In genomic region chr5:124551349-124552093, GRCm38 (mm10) we compare ENCODE assay signal across 9 mouse cellular contexts. TPM values are rescaled to one million over a fixed set of nuclear protein-coding genes. Genes with fewer than 3 reads are reported as not detected.
DNase-seq lines count a peak whose midpoint lies in the region; ATAC-seq and TF ChIP-seq lines count a peak whose summit lies in the region.
"Not testable (repeated sequence)": the region's sequence is repeated elsewhere in the genome, so short reads cannot be mapped to it uniquely, and the experiment has no call there.
"Had no signal": no experiment of that assay in that cellular context is flagged by ENCODE, and none has a peak within 500 bp of the region (broad histone marks: within the 10 kb centered on the region; RNA-seq: fewer than 3 reads in every experiment).

No protein-coding gene starts in this region.

- H3K4me3 ChIP-seq in E14TG2a.4 (replicated peaks; ENCODE audit: low read length) = peak overlapping the region; percentile 100
- not testable (repeated sequence) for H3K4me3 ChIP-seq in forebrain, embryonic 16.5 days (replicated peaks; ENCODE audit: low read length)
- H3K4me3 ChIP-seq in hindbrain, embryonic 13.5 days = peak overlapping the region; percentile 93
- H3K4me3 ChIP-seq in layer of hippocampus, adult 2 months = peak overlapping the region; percentile 87
- H3K4me3 ChIP-seq in liver, postnatal 0 days (ENCODE audit: low read depth, low read length) = peak overlapping the region; percentile 95
- peak overlapping the region; percentile 54 for H3K4me3 ChIP-seq in myocyte
- H3K4me3 ChIP-seq in testis, adult 2 months (ENCODE audit: control insufficient read depth, low read depth, low read length) = peak overlapping the region; percentile 92

- TF ChIP-seq CTCF in E14TG2a.4 (conservative IDR thresholded peaks at IDR 0.05; ENCODE audit: low read length); testis, adult 2 months (IDR thresholded peaks at IDR 0.05; ENCODE audit: control insufficient read depth, insufficient read depth, insufficient replicate concordance, low read depth, low read length): not testable (repeated sequence)
- TF ChIP-seq CTCF in layer of hippocampus, adult 2 months (conservative IDR thresholded peaks at IDR 0.05) = peak; percentile 60
- peak; percentile 21; the same call in 1 of the 2 replicates for TF ChIP-seq CTCF in liver, postnatal 0 days (IDR thresholded peaks at IDR 0.05; ENCODE audit: low read depth)

- not testable (repeated sequence) for H3K9me3 ChIP-seq in E14TG2a.4 (ENCODE audit: low read length); forebrain, embryonic 16.5 days (ENCODE audit: control insufficient read depth, low read length); hindbrain, embryonic 13.5 days; liver, postnatal 0 days (ENCODE audit: low read length)

- peaks cover 31% of the 10 kb centered on the region for H3K4me1 ChIP-seq in E14TG2a.4 (replicated peaks; ENCODE audit: low read depth, low read length)
- H3K4me1 ChIP-seq in forebrain, embryonic 16.5 days (replicated peaks; ENCODE audit: control insufficient read depth, insufficient read depth, low read length) = peaks cover 14% of the 10 kb centered on the region
- H3K4me1 ChIP-seq in hindbrain, embryonic 13.5 days (replicated peaks) = peaks cover 18% of the 10 kb centered on the region
- H3K4me1 ChIP-seq in liver, postnatal 0 days (ENCODE audit: insufficient read depth) = peaks cover 14% of the 10 kb centered on the region
- not testable (repeated sequence) for H3K4me1 ChIP-seq in testis, adult 2 months (ENCODE audit: control insufficient read depth, insufficient read depth, low read length)

- not testable (repeated sequence) for ATAC-seq in forebrain, embryonic 16.5 days; hindbrain, embryonic 13.5 days (ENCODE audit: low FRiP score); liver, postnatal 0 days

- not testable (repeated sequence) for H3K9ac ChIP-seq in forebrain, embryonic 16.5 days (replicated peaks; ENCODE audit: low read depth, low read length)
- peak overlapping the region; percentile 89; the same call in 1 of the 2 replicates for H3K9ac ChIP-seq in hindbrain, embryonic 13.5 days
- H3K9ac ChIP-seq in liver, postnatal 0 days (replicated peaks) = peak overlapping the region; percentile 84

- peak overlapping the region; percentile 26 for H3ac ChIP-seq in myocyte (ENCODE audit: control insufficient read depth, insufficient read length)

- not testable (repeated sequence) for H3K27ac ChIP-seq in forebrain, embryonic 16.5 days (ENCODE audit: low read length)
- peak overlapping the region; percentile 91; the same call in 1 of the 2 replicates for H3K27ac ChIP-seq in hindbrain, embryonic 13.5 days
- peak overlapping the region; percentile 91; the same call in 1 of the 2 replicates for H3K27ac ChIP-seq in layer of hippocampus, adult 2 months
- peak overlapping the region; percentile 82 for H3K27ac ChIP-seq in liver, postnatal 0 days (ENCODE audit: low read depth)
- H3K27ac ChIP-seq in testis, adult 2 months (ENCODE audit: control insufficient read depth, insufficient read depth, low read depth, low read length) = peak overlapping the region; percentile 7

- H3K79me2 ChIP-seq in myocyte (ENCODE audit: control insufficient read depth, insufficient read depth) = not testable (repeated sequence)

- peak overlapping the region; percentile 77 for H3K4me2 ChIP-seq in forebrain, embryonic 16.5 days (ENCODE audit: low read length)
- peak overlapping the region; percentile 80 for H3K4me2 ChIP-seq in hindbrain, embryonic 13.5 days
- peak overlapping the region; percentile 95 for H3K4me2 ChIP-seq in liver, postnatal 0 days (ENCODE audit: low read depth, low read length)
- H3K4me2 ChIP-seq in myocyte (ENCODE audit: low read depth) = peak overlapping the region; percentile 86

- WGBS in forebrain, embryonic 16.5 days = 40% methylated on average over 5 of the region's 5 CpGs
- WGBS in hindbrain, embryonic 13.5 days = 39% methylated on average over 5 of the region's 5 CpGs
- 31% methylated on average over 5 of the region's 5 CpGs for WGBS in liver, postnatal 0 days (ENCODE audit: insufficient replicate concordance)

- H3K36me3 ChIP-seq in E14TG2a.4 (ENCODE audit: insufficient read depth, low read length) (peaks cover 53% of the 10 kb centered on the region), myocyte (ENCODE audit: control insufficient read depth, insufficient read depth) (peaks cover 24% of the 10 kb centered on the region)
- H3K36me3 ChIP-seq in forebrain, embryonic 16.5 days (ENCODE audit: control insufficient read depth, insufficient read depth); testis, adult 2 months (ENCODE audit: control insufficient read depth, insufficient read depth, low read length): not testable (repeated sequence)
- peaks cover 48% of the 10 kb centered on the region for H3K36me3 ChIP-seq in hindbrain, embryonic 13.5 days
- peaks cover 26% of the 10 kb centered on the region for H3K36me3 ChIP-seq in liver, postnatal 0 days (replicated peaks; ENCODE audit: insufficient read depth, low read length)

- peak; percentile 34 for DNase-seq in embryo, embryonic 11 days
- not testable (repeated sequence) for DNase-seq in layer of hippocampus, adult 2 months (ENCODE audit: low spot score in 2 of 2); liver, postnatal 0 days

- not testable (repeated sequence) for TF ChIP-seq EP300 in liver, postnatal 0 days (IDR thresholded peaks at IDR 0.05; ENCODE audit: low read depth)

- TF ChIP-seq POLR2A in myocyte (IDR thresholded peaks at IDR 0.05; ENCODE audit: insufficient read length, low read depth); testis, adult 2 months (IDR thresholded peaks at IDR 0.05; ENCODE audit: control insufficient read depth, low read depth, low read length): not testable (repeated sequence)

- H3K27me3 ChIP-seq in E14TG2a.4 (ENCODE audit: insufficient read depth, low read length); forebrain, embryonic 16.5 days (replicated peaks; ENCODE audit: control insufficient read depth, insufficient read depth, low read length); hindbrain, embryonic 13.5 days; liver, postnatal 0 days (ENCODE audit: insufficient read depth, low read length); myocyte (ENCODE audit: control insufficient read depth, insufficient read depth, insufficient read length); testis, adult 2 months (ENCODE audit: control insufficient read depth, insufficient read depth, low read length): not testable (repeated sequence)

RNA-seq across cellular contexts. Expression of gene Ddx55, which starts 1.1 kb away (rescaled TPM):
- 21.9 and 30.5 TPM in 2 replicates for polyA plus RNA-seq in forebrain, embryonic 16.5 days (2015; fragmentation: Nextera tagmentation; extraction: Ambion mirVana)
- 26.4 and 27.5 TPM in 2 replicates for polyA plus RNA-seq in hindbrain, embryonic 13.5 days (2015; fragmentation: Nextera tagmentation; extraction: Ambion mirVana)
- 10 to 100 TPM; 27.4 to 32.6 TPM for total RNA-seq in layer of hippocampus, adult 2 months (2021)
- 3.6 and 3.7 TPM in 2 replicates for polyA plus RNA-seq in liver, postnatal 0 days (2015; fragmentation: Nextera tagmentation; extraction: Ambion mirVana)
- 5.3 TPM for polyA plus RNA-seq in myocyte (2012; fragmentation: generic; extraction: Trizol)
- 4.8 and 4.9 TPM in 2 replicates for polyA plus RNA-seq in testis, adult 2 months (2012; rRNA removed)

RNA-seq across cellular contexts. Expression of gene Tmed2, which starts 11.0 kb away (rescaled TPM):
- 397 and 404 TPM in 2 replicates for polyA plus RNA-seq in forebrain, embryonic 16.5 days (2015; fragmentation: Nextera tagmentation; extraction: Ambion mirVana)
- 360 and 367 TPM in 2 replicates for polyA plus RNA-seq in hindbrain, embryonic 13.5 days (2015; fragmentation: Nextera tagmentation; extraction: Ambion mirVana)
- 10 to 100 TPM; 97.4 to 99.3 TPM for total RNA-seq in layer of hippocampus, adult 2 months (2021)
- polyA plus RNA-seq in liver, postnatal 0 days (2015; fragmentation: Nextera tagmentation; extraction: Ambion mirVana) = 253 and 267 TPM in 2 replicates
- polyA plus RNA-seq in myocyte (2012; fragmentation: generic; extraction: Trizol) = 131 TPM
- polyA plus RNA-seq in testis, adult 2 months (2012; rRNA removed) = 34.0 and 39.8 TPM in 2 replicates

RNA-seq across cellular contexts. Expression of gene Rilpl1, which starts 20.3 kb away (rescaled TPM):
- 9.7 and 11.8 TPM in 2 replicates for polyA plus RNA-seq in forebrain, embryonic 16.5 days (2015; fragmentation: Nextera tagmentation; extraction: Ambion mirVana)
- polyA plus RNA-seq in hindbrain, embryonic 13.5 days (2015; fragmentation: Nextera tagmentation; extraction: Ambion mirVana) = 11.5 and 12.1 TPM in 2 replicates
- total RNA-seq in layer of hippocampus, adult 2 months (2021) = 10 to 100 TPM; 69.1 to 78.2 TPM
- polyA plus RNA-seq in liver, postnatal 0 days (2015; fragmentation: Nextera tagmentation; extraction: Ambion mirVana) = 2.4 and 3.3 TPM in 2 replicates
- 43.1 TPM for polyA plus RNA-seq in myocyte (2012; fragmentation: generic; extraction: Trizol)
- polyA plus RNA-seq in testis, adult 2 months (2012; rRNA removed) = 1.5 and 1.8 TPM in 2 replicates
- total RNA-seq: granulocyte monocyte progenitor cell, adult 5-6 weeks had no signal

RNA-seq across cellular contexts. Expression of gene Eif2b1, which starts 27.4 kb away (rescaled TPM):
- 71.1 and 80.1 TPM in 2 replicates for polyA plus RNA-seq in forebrain, embryonic 16.5 days (2015; fragmentation: Nextera tagmentation; extraction: Ambion mirVana)
- polyA plus RNA-seq in hindbrain, embryonic 13.5 days (2015; fragmentation: Nextera tagmentation; extraction: Ambion mirVana) = 65.7 and 72.0 TPM in 2 replicates
- 10 to 100 TPM; 36.7 to 36.8 TPM for total RNA-seq in layer of hippocampus, adult 2 months (2021)
- polyA plus RNA-seq in liver, postnatal 0 days (2015; fragmentation: Nextera tagmentation; extraction: Ambion mirVana) = 26.3 and 30.7 TPM in 2 replicates
- 37.6 TPM for polyA plus RNA-seq in myocyte (2012; fragmentation: generic; extraction: Trizol)
- polyA plus RNA-seq in testis, adult 2 months (2012; rRNA removed) = 13.5 and 14.0 TPM in 2 replicates

RNA-seq across cellular contexts. Expression of gene Gtf2h3, which starts 27.4 kb away (rescaled TPM):
- 49.3 and 59.1 TPM in 2 replicates for polyA plus RNA-seq in forebrain, embryonic 16.5 days (2015; fragmentation: Nextera tagmentation; extraction: Ambion mirVana)
- polyA plus RNA-seq in hindbrain, embryonic 13.5 days (2015; fragmentation: Nextera tagmentation; extraction: Ambion mirVana) = 50.3 TPM in 2 replicates
- total RNA-seq in layer of hippocampus, adult 2 months (2021) = 10 to 100 TPM; 31.7 to 35.7 TPM
- 13.2 and 14.7 TPM in 2 replicates for polyA plus RNA-seq in liver, postnatal 0 days (2015; fragmentation: Nextera tagmentation; extraction: Ambion mirVana)
- polyA plus RNA-seq in myocyte (2012; fragmentation: generic; extraction: Trizol) = 25.3 TPM
- polyA plus RNA-seq in testis, adult 2 months (2012; rRNA removed) = 17.6 and 20.4 TPM in 2 replicates
